ENCODE assay signal across 8 mouse cellular contexts in the genomic region with DNA sequence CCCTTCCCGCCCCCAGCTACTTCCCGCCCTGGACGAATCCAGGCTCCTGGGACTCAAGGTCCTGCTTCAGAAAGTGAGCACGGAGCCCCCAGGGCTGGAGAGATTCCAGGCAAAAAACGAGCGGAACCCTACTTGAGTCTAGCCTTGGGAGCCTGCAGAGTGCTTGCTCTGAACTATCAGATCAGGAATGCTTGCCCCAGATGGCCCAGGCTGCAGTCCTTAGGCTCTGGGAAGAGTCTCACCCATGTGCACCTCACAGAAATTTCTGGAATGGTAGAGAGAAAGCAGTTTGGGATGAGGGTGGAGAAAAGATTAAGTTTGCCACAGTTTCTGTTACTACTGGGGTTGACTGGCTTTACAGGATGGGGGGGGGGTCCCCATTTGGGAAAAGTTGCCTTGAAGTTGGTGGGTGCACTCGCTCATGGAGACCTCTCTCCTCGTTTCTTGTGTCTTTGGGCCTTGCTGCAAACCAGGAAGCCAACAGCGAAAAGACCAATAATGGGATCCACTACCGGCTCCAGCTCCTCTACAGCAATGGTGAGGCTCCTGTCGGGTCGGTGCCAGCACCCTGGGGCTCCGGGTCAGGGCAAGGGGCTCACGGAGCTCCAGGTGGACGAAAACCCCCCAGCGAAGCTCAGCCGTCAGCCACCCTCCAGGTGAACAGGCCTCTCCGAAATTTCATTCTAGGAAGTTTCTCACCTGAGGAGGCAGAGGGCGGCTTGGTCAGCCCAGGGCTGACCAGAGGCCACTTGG. TPM values are rescaled to one million over a fixed set of nuclear protein-coding genes. Genes with fewer than 3 reads are reported as not detected.
DNase-seq lines count a peak whose midpoint lies in the region; ATAC-seq lines count a peak whose summit lies in the region.

No protein-coding gene starts in this region.

- ATAC-seq in embryonic facial prominence, embryonic 15.5 days (ENCODE audit: insufficient number of reproducible peaks, low FRiP score, low TSS enrichment, low read depth) = no peak
- ATAC-seq in hindbrain, embryonic 14.5 days (ENCODE audit: low FRiP score) = no peak
- ATAC-seq in neural tube, embryonic 12.5 days (ENCODE audit: low FRiP score, low read depth) = no peak

- H3K4me2 ChIP-seq in embryonic facial prominence, embryonic 15.5 days (replicated peaks) = peak overlapping the region; percentile 55
- H3K4me2 ChIP-seq in hindbrain, embryonic 14.5 days (replicated peaks) = peak overlapping the region; percentile 60
- H3K4me2 ChIP-seq in neural tube, embryonic 12.5 days (replicated peaks) = peak overlapping the region; percentile 87

- peaks cover 31% of the 10 kb centered on the region for H3K27me3 ChIP-seq in embryonic facial prominence, embryonic 15.5 days
- peaks cover 3% of the 10 kb centered on the region; the same call in 1 of the 2 replicates for H3K27me3 ChIP-seq in hindbrain, embryonic 14.5 days (ENCODE audit: control insufficient read depth, insufficient read depth, low read length)
- peaks cover 23% of the 10 kb centered on the region for H3K27me3 ChIP-seq in neural tube, embryonic 12.5 days (replicated peaks)

- 34% methylated on average over 19 of the region's 19 CpGs for WGBS in embryonic facial prominence, embryonic 15.5 days
- WGBS in hindbrain, embryonic 14.5 days = 25% methylated on average over 17 of the region's 19 CpGs
- WGBS in neural tube, embryonic 12.5 days = 22% methylated on average over 19 of the region's 19 CpGs

- peak overlapping the region; percentile 7; the same call in 1 of the 2 replicates for H3K27ac ChIP-seq in embryonic facial prominence, embryonic 15.5 days (replicated peaks)
- peak overlapping the region; percentile 96 for H3K27ac ChIP-seq in hindbrain, embryonic 14.5 days
- H3K27ac ChIP-seq in neural tube, embryonic 12.5 days = no peak overlapping the region

- no peak overlapping the region for H3K9ac ChIP-seq in embryonic facial prominence, embryonic 15.5 days
- peak overlapping the region; percentile 97 for H3K9ac ChIP-seq in hindbrain, embryonic 14.5 days
- peak overlapping the region; percentile 92 for H3K9ac ChIP-seq in neural tube, embryonic 12.5 days

- DNase-seq in kidney, postnatal 4 days = peak; percentile 25 to 35
- no peak for DNase-seq in kidney, adult 8-10 months
- no peak for DNase-seq in hindbrain, embryonic 14.5 days (ENCODE audit: low spot score)
- no peak for DNase-seq in adrenal gland, adult 18-20 months (ENCODE audit: low spot score in 2 of 2)
- no peak for DNase-seq in T-cell, adult 2 months (ENCODE audit: low spot score)
- no peak for DNase-seq in adrenal gland, postnatal 10 days

- no peaks in the 10 kb centered on the region for H3K9me3 ChIP-seq in embryonic facial prominence, embryonic 15.5 days (replicated peaks)
- no peaks in the 10 kb centered on the region for H3K9me3 ChIP-seq in hindbrain, embryonic 14.5 days (ENCODE audit: control insufficient read depth, low read length)
- H3K9me3 ChIP-seq in neural tube, embryonic 12.5 days = no peaks in the 10 kb centered on the region

- peak overlapping the region; percentile 61 for H3K4me3 ChIP-seq in embryonic facial prominence, embryonic 15.5 days (replicated peaks)
- H3K4me3 ChIP-seq in hindbrain, embryonic 14.5 days (replicated peaks; ENCODE audit: low read length) = peak overlapping the region; percentile 80
- peak overlapping the region; percentile 67 for H3K4me3 ChIP-seq in neural tube, embryonic 12.5 days

- no peaks in the 10 kb centered on the region for H3K36me3 ChIP-seq in embryonic facial prominence, embryonic 15.5 days
- no peaks in the 10 kb centered on the region for H3K36me3 ChIP-seq in hindbrain, embryonic 14.5 days (replicated peaks; ENCODE audit: control insufficient read depth, insufficient read depth)
- no peaks in the 10 kb centered on the region for H3K36me3 ChIP-seq in neural tube, embryonic 12.5 days

- peaks cover 26% of the 10 kb centered on the region for H3K4me1 ChIP-seq in embryonic facial prominence, embryonic 15.5 days
- H3K4me1 ChIP-seq in hindbrain, embryonic 14.5 days (replicated peaks; ENCODE audit: control insufficient read depth, insufficient read depth, low read length) = peaks cover 22% of the 10 kb centered on the region
- H3K4me1 ChIP-seq in neural tube, embryonic 12.5 days = peaks cover 45% of the 10 kb centered on the region

RNA-seq across cellular contexts. Expression of a gene that starts 3.8 kb away (rescaled TPM):
- 62.3 and 65.7 TPM in 2 replicates for polyA plus RNA-seq in embryonic facial prominence, embryonic 15.5 days (2015; fragmentation: Nextera tagmentation; extraction: Ambion mirVana)
- polyA plus RNA-seq in hindbrain, embryonic 14.5 days (2014; fragmentation: Nextera tagmentation; extraction: Ambion mirVana) = 123 TPM in 2 replicates
- 109 and 112 TPM in 2 replicates for polyA plus RNA-seq in neural tube, embryonic 12.5 days (2016; fragmentation: Nextera tagmentation; extraction: Ambion mirVana)
- total RNA-seq in adrenal gland, adult 18-20 months (2021) = 10 to 100 TPM; 15.7 to 36.8 TPM
- total RNA-seq in adrenal gland, postnatal 10 days (2021) = 10 to 100 TPM; 36.1 to 53.0 TPM

Comparison
In these comparisons a context has a peak if more than half of its experiments do, and no peak if none do; other contexts are left out.
1. DNase-seq: peak in kidney, postnatal 4 days (2 of 2); none in kidney, adult 8-10 months (0 of 2), hindbrain, embryonic 14.5 days (single experiment), adrenal gland, adult 18-20 months (0 of 2), T-cell, adult 2 months (single experiment) and adrenal gland, postnatal 10 days (single experiment).
2. Peak in every context shown above with its lines, with median percentiles within 50 percentile points of each other: H3K4me2 ChIP-seq and H3K4me3 ChIP-seq.